Mouse (Mus musculus) heart, adult 2 months (tissue): Measurements from ENCODE around the gene C1s1. TPM values are rescaled to one million over a fixed set of nuclear protein-coding genes. Genes with fewer than 3 reads are reported as not detected.
"Not testable (repeated sequence)": the region's sequence is repeated elsewhere in the genome, so short reads cannot be mapped to it uniquely, and the experiment has no call there.

Source experiments
- DNase-seq, 2 experiments: peaks; one replicate each; pipeline ENCODE4 v3.0.0; 2021
- H3K27ac ChIP-seq: fragments of 200-600 bp; 2 replicates; pipeline ENCODE4 v1.8.1; 2022
- H3K27me3 ChIP-seq: fragments of 200-500 bp; 2 replicates; pipeline ENCODE4 v1.6.1; 2012; ENCODE audit warnings: mild to moderate bottlenecking, low read length, inconsistent platforms, mixed read lengths; ENCODE audit not compliant: control insufficient read depth, insufficient read depth
- H3K36me3 ChIP-seq: fragments of 200-500 bp; 2 replicates; pipeline ENCODE4 v1.6.1; 2012; ENCODE audit warnings: low read length, inconsistent platforms; ENCODE audit not compliant: control insufficient read depth, insufficient read depth
- H3K4me1 ChIP-seq: fragments of 200-500 bp; 2 replicates; pipeline ENCODE4 v1.6.1; 2011; ENCODE audit warnings: low read length; ENCODE audit not compliant: control insufficient read depth, insufficient read depth
- H3K4me3 ChIP-seq: fragments of 200-600 bp; 2 replicates; pipeline ENCODE4 v1.8.1; 2022
- H3K79me2 ChIP-seq: fragments of 200-500 bp; replicated peaks from 2 replicates; pipeline ENCODE4 v1.6.1; 2012; ENCODE audit warnings: mild to moderate bottlenecking, inconsistent platforms, low read length, moderate library complexity, mixed read lengths; ENCODE audit not compliant: control insufficient read depth, insufficient read depth
- H3K9ac ChIP-seq: fragments of 200-500 bp; 2 replicates; pipeline ENCODE4 v1.6.1; 2012; ENCODE audit warnings: low read depth, mild to moderate bottlenecking, control low read depth, inconsistent platforms, low read length, mixed read lengths
- CTCF ChIP-seq: fragments of 200-600 bp; IDR thresholded peaks from 2 replicates; pipeline ENCODE4 v1.8.1; 2022; ENCODE audit warnings: antibody characterized with exemption, mild to moderate bottlenecking, moderate library complexity
- EP300 ChIP-seq: fragments of 200-500 bp; IDR thresholded peaks from 2 replicates; pipeline ENCODE4 v1.6.1; 2011; ENCODE audit warnings: low read depth, low read length, control low read depth; ENCODE audit not compliant: insufficient read depth
- POLR2A ChIP-seq: fragments of 200-500 bp; IDR thresholded peaks from 2 replicates; pipeline ENCODE4 v1.6.1; 2011; ENCODE audit warnings: mild to moderate bottlenecking, low read depth, low read length, control low read depth; ENCODE audit not compliant: insufficient read depth
- WGBS: fragments of 180-500 bp; shearing (Covaris S2); methylation state at CpG from one replicate; pipeline ENCODE4 v1.1.7; 2018; 5-methylcytosine and 5-hydroxymethylcytosine counted together
- intact Hi-C: fragments of 180-260 bp; cut with DNase I; formaldehyde crosslinking; loops from one replicate; pipeline ENCODE4 v1.15.1; 2025
- polyA plus RNA-seq: library from polyadenylated mRNA; depleted of rRNA; stranded (reverse); fragments of >200 nt; gene quantifications from 2 replicates; pipeline ENCODE4 v1.2.3, GENCODE M21; 2012
- total RNA-seq, 2 experiments: library from RNA; stranded (reverse); gene quantifications; 2 replicates each; pipeline ENCODE4 v1.2.3; 2021

The C1s1 gene
- total and polyA plus RNA-seq, 3 experiments, result 23.0 to 31.0 (median 25.1) TPM

DNA sequence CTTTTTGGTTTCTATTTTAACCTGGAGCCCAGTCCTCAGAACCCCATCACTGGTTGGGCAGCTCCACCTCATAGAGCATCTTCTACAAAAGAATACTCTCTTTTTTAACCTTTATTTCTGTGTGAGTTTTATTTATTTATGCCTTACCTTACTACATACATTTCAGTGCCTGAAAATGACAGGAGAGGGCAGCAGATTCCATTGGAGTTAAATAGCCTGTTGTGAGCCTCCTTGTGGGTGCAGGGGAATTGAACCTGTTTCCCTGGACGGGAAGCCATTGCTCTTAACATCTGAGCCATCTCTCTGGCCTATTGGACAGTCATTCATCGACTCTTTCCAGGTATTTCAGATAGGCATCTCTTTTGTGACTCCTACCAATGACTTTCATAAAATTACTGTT is 3.3 kb upstream of the C1s1 start:
- intact Hi-C loops, result no loop called here
- no peaks in the 10 kb centered on the region for H3K4me1 ChIP-seq
- DNase-seq, result no peak
- 63% methylated on average over 2 of the region's 2 CpGs for WGBS
- no peak overlapping the region for H3K27ac ChIP-seq
- no peak for TF ChIP-seq CTCF
- TF ChIP-seq EP300, result no peak
- no peak for TF ChIP-seq POLR2A
- H3K4me3 ChIP-seq, result no peak overlapping the region
- no peak overlapping the region for H3K9ac ChIP-seq
- no peaks in the 10 kb centered on the region for H3K27me3 ChIP-seq
- no peaks in the 10 kb centered on the region for H3K79me2 ChIP-seq
- no peaks in the 10 kb centered on the region for H3K36me3 ChIP-seq

DNA sequence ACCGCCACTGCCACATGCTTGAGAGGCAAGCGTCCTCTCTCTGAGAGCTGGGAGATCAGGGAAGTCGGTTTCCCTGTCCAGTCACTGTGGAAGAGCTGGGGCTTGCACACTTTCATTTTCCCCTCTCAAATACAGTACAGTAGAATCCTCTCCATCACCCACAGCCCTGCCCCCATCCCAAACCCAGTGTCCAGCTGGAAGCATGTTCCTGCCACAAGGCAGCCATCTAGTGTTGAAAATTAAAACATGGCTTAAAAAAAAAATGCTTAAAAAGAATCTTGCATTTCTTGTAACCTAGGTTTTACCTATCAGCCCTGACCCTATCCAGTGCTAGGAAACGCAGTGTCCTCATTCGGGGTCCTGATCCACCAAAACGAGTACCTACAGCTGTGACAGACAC is 2.3 kb upstream of the C1s1 start:
- TF ChIP-seq EP300, result no peak
- peak; percentile 37 for TF ChIP-seq CTCF
- DNase-seq, result peak; percentile 6 to 31
- H3K27me3 ChIP-seq, result no peaks in the 10 kb centered on the region
- H3K9ac ChIP-seq, result no peak overlapping the region
- H3K4me1 ChIP-seq, result no peaks in the 10 kb centered on the region
- intact Hi-C loops, result loop anchor here (5.0 kb wide), 1 partner anchor 52 kb away; the partner anchor contains the start of gene C1rl
- WGBS, result 74% methylated on average over 6 of the region's 6 CpGs
- no peaks in the 10 kb centered on the region for H3K36me3 ChIP-seq
- H3K27ac ChIP-seq, result no peak overlapping the region
- H3K4me3 ChIP-seq, result no peak overlapping the region
- no peaks in the 10 kb centered on the region for H3K79me2 ChIP-seq

DNA sequence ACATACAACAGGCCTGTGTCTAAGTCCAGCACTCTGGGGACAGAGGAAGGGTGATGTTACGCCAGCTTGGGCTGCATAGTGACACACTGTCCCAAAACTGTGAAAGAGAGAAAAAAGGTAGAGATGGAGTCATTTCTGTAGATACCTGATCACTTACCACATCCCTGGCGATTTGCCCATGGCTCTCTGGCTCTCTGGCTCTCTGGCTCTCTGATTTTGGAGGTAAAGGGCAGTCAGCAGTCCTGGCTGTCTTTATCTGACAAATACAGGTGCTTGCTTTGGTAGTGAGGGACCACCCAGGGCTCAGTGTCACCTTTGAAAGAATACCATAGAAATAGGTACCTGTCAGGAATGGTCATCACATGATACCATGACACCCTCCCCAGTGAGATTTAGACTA is 983 bp downstream of the C1s1 start:
- H3K36me3 ChIP-seq, H3K79me2 ChIP-seq, H3K9ac ChIP-seq, H3K4me1 ChIP-seq, H3K27me3 ChIP-seq, H3K4me3 ChIP-seq, DNase-seq, H3K27ac ChIP-seq: not testable (repeated sequence)
- intact Hi-C loops, result loop anchor here (5.0 kb wide), 1 partner anchor 49 kb away; the partner anchor contains the start of gene C1rl
- WGBS, result 73% methylated on average over 2 of the region's 2 CpGs

DNA sequence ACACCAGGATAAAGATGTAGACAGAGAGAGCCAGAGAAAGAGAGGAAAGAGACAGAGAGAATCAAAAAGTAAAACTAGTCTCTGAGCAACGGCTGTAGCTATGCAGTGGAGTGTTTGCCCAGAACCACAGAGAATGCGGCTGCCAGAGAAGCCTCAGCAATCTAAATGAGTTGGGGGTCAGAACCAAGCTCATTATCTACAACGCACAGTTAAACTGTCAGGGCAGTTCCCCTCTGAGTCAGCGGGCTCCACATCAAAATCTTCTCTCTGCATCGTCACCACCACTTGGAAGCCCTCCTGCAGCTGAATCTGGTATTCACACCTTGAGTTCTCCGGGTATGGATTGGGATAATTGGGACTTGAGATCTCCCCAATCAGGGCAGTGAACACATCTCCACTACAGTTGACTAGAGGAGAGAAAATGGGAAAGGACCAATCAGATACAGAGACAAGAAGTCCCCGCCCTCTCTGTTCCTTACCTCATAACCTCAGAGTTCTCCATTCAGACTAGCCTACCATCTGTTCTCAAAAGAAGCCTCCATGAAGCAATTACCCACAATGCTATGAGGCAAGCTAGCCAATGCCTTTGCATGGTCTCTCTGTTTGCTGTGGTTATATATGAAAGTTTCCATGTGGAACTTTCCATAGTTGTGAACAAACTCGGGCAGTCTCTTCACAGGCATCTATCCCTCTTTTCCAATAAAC is 5.9 kb downstream of the C1s1 start:
- intact Hi-C loops, H3K4me3 ChIP-seq, DNase-seq, H3K9ac ChIP-seq, H3K4me1 ChIP-seq, H3K36me3 ChIP-seq, H3K79me2 ChIP-seq, H3K27me3 ChIP-seq, H3K27ac ChIP-seq: not testable (repeated sequence)
- WGBS, result 67% methylated on average over 8 of the region's 8 CpGs

DNA sequence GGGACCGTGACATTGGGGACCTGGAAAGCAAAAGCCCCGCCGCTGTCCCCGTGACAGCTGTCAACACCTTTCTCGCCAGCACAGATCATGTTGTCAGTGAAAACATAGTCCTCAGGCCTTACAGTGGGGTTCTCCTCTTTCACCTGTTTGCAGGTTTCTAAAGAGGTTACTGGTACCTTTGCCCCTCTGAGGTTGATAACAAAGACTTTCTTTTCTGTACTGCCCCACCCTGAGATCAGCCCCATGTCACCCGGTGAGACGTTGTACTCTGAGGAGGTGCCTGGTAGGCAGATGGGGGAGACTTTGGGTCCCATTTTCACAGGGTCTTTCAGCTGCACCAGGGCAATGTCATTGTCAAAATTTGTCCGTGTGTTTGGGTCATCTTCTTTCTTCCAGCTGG is 11.1 kb downstream of the C1s1 start:
- intact Hi-C loops, result no loop called here
- Histone ChIP-seq H3K79me2 (no peaks in the 10 kb centered on the region), H3K27ac (no peak overlapping the region), H3K36me3 (no peaks in the 10 kb centered on the region), H3K4me3 (no peak overlapping the region), H3K9ac (no peak overlapping the region), H3K4me1 (no peaks in the 10 kb centered on the region), H3K27me3 (no peaks in the 10 kb centered on the region)
- TF ChIP-seq CTCF (no peak), POLR2A (no peak), EP300 (no peak)
- DNase-seq, result no peak
- 78% methylated on average over 8 of the region's 8 CpGs for WGBS

DNA sequence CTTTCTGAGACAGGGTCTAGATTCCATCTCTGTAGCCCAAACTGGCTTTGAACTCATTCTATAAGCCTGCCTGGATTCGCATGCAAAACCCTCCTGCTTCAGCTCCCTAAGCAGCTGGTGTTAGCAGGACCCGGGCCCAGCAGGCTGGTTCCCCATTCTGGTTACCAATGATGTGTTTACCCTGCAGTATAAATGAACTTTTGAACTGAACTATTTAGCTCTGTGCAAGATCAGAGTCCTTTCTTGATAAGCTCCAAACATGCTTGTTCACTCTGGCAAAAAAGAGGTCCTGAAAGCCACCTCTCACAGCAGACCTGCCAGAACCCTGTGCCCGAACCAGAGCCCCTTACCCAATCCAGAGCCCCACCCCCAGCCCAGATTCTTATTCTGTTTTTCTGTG is 14.3 kb downstream of the C1s1 start:
- Histone ChIP-seq H3K9ac (no peak overlapping the region), H3K79me2 (no peaks in the 10 kb centered on the region), H3K27ac (no peak overlapping the region), H3K27me3 (no peaks in the 10 kb centered on the region), H3K36me3 (no peaks in the 10 kb centered on the region), H3K4me3 (no peak overlapping the region), H3K4me1 (no peaks in the 10 kb centered on the region)
- intact Hi-C loops, result no loop called here
- no peak for DNase-seq
- WGBS, result 56% methylated on average over 3 of the region's 3 CpGs
- TF ChIP-seq POLR2A (no peak), EP300 (no peak)

DNA sequence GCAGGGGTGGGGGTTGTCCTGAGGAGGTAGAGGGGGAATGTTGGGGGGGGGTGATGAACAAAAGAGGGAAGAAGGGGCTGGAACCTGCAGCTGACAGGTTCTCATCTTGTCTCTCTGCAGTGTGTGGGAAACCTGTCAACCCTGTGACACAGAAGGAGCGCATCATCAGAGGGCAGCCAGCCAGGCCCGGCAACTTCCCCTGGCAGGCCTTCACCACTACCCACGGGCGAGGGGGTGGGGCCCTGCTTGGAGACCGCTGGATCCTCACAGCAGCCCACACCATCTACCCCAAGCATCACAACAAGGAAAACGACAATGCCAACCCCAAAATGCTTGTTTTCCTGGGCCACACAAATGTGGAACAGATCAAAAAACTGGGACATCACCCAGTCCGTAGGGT is 20.1 kb downstream of the C1s1 start:
- peak in 1 of 2 experiments; percentile 15 for DNase-seq
- H3K9ac ChIP-seq, intact Hi-C loops, H3K79me2 ChIP-seq, H3K4me1 ChIP-seq, H3K27me3 ChIP-seq, H3K27ac ChIP-seq, H3K36me3 ChIP-seq, H3K4me3 ChIP-seq: not testable (repeated sequence)
- WGBS, result 54% methylated on average over 6 of the region's 7 CpGs

DNA sequence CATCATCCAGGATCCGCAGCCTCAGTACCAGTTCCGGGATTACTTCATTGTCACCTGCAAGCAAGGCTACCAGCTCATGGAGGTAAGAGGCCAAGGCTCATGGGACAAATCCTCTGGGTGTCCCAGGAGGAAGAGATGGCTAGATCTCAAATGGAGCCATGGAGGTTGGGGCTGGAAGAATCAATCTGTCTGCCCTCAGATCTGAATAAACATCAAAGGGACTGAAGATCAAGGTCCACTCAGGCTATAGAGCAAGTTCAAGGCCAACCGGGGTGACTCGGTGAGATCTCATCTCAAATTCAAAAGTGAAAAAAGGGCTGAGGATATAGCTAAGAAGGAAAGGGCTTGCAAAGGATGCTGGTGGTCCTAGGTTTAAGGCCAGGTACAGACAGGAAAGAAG is 24.4 kb downstream of the C1s1 start:
- H3K27me3 ChIP-seq, intact Hi-C loops, H3K9ac ChIP-seq, H3K27ac ChIP-seq, H3K79me2 ChIP-seq, H3K36me3 ChIP-seq, DNase-seq, H3K4me3 ChIP-seq, H3K4me1 ChIP-seq: not testable (repeated sequence)
- 92% methylated on average over 4 of the region's 4 CpGs for WGBS
